Mouse (Mus musculus) spleen, adult 2 months (tissue): ENCODE results near the gene Actr3b.

Source experiments
- CTCF ChIP-seq: fragments of 200-500 bp; IDR thresholded peaks from 2 replicates; pipeline ENCODE4 v1.5.1; 2011; ENCODE audit warnings: mild to moderate bottlenecking, inconsistent platforms; ENCODE audit not compliant: insufficient read depth, insufficient read length, insufficient replicate concordance; ENCODE audit errors: extremely low read depth
- POLR2A ChIP-seq: fragments of 200-500 bp; IDR thresholded peaks from 2 replicates; pipeline ENCODE4 v1.6.1; 2011; ENCODE audit warnings: low read depth, low read length, inconsistent platforms

DNA sequence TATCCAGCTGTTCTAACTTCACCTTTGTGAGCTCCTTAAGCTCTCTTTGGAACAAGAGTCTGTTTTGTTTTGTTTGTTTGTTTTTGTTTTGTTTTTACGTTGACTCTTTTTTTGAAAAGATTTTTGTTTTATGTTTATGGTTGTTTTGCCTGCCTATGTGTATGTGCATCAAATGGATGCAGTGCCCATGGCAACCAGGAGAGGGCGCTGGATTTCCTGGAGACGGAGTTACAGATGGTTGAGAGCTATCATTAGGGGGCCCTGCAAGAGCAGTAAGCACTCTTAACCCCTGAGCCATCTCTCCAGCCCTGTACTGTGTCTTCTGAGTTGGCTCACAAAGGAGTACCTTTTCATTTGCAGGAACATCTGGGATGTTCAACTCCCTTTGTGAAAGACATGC is 110.8 kb downstream of the Actr3b start:
- no peak for TF ChIP-seq CTCF
- TF ChIP-seq POLR2A = no peak
